Mouse (Mus musculus) lung, embryonic 14.5 days (tissue): ENCODE measurements around the gene Olfr1023. TPM values are rescaled to one million over a fixed set of nuclear protein-coding genes. Genes with fewer than 3 reads are reported as not detected.

ENCODE experiments used
- ATAC-seq: fragments of 200-750 bp; cut with Nextera tagmentation; 2 replicates; pipeline ENCODE4 v1.8.0; 2017; ENCODE audit warnings: mild to moderate bottlenecking, moderate TSS enrichment, moderate library complexity; ENCODE audit not compliant: insufficient read depth
- DNase-seq: peaks from one replicate; pipeline ENCODE4 v3.0.0-alpha.2; 2015
- H3K27ac ChIP-seq: fragments of 300-500 bp; sonication (generic); 2 replicates; pipeline ENCODE4 v1.5.1; 2014; ENCODE audit warnings: low read depth, mild to moderate bottlenecking, moderate library complexity
- H3K27me3 ChIP-seq: fragments of 300-500 bp; sonication (generic); 2 replicates; pipeline ENCODE4 v1.6.1; 2014; ENCODE audit warnings: low read length, control low read depth; ENCODE audit not compliant: insufficient read depth
- H3K36me3 ChIP-seq: fragments of 300-500 bp; sonication (generic); 2 replicates; pipeline ENCODE4 v1.6.1; 2014; ENCODE audit warnings: control low read depth; ENCODE audit not compliant: insufficient read depth
- H3K4me1 ChIP-seq: fragments of 300-500 bp; sonication (generic); 2 replicates; pipeline ENCODE4 v1.6.1; 2014; ENCODE audit warnings: antibody characterized with exemption, control low read depth; ENCODE audit not compliant: insufficient read depth
- H3K4me2 ChIP-seq: fragments of 300-500 bp; sonication (generic); 2 replicates; pipeline ENCODE4 v1.6.1; 2014; ENCODE audit warnings: mild to moderate bottlenecking
- H3K4me3 ChIP-seq: fragments of 300-500 bp; sonication (generic); 2 replicates; pipeline ENCODE4 v1.5.1; 2014; ENCODE audit warnings: low read depth, low read length
- H3K9ac ChIP-seq: fragments of 300-500 bp; sonication (generic); 2 replicates; pipeline ENCODE4 v1.6.1; 2014
- H3K9me3 ChIP-seq: fragments of 300-500 bp; sonication (generic); 2 replicates; pipeline ENCODE4 v1.6.1; 2016; ENCODE audit warnings: low read depth, low read length, control low read depth
- CTCF ChIP-seq: IDR thresholded peaks from 2 replicates; pipeline ENCODE4 v1.5.1; 2016; ENCODE audit warnings: antibody characterized with exemption, low read depth
- WGBS: fragments of 180-500 bp; shearing (Covaris S2); extraction: QIAGEN DNeasy Blood & Tissue Kit; methylation state at CpG from one replicate; pipeline ENCODE4 v1.1.7; 2014; 5-methylcytosine and 5-hydroxymethylcytosine counted together
- polyA plus RNA-seq: library from polyadenylated mRNA; unstranded; fragments of >200 nt; fragmentation: Nextera tagmentation; extraction: Ambion mirVana; gene quantifications from 2 replicates; pipeline ENCODE4 v1.2.1, GENCODE M21; 2014

Olfr1023 gene
- polyA plus RNA-seq, 1 experiment from 2014 or later: not detected

DNA sequence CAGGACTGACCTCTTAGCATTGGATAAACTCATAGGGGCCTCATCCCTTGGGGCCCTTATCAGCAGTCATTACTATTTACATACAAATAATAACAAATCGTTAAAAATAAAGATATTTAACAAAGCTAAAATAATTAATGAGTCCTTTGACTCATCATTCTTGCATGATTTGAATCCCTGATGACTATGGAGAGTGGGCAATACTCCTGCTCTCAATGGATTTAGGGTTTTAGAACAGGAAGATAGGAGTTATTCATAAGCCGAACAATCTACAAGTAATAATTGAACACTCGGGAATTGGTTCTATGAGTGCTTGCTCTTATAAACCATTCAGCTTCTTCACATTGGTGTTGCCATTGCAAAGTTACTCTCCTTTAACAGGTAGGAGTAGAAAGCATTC, 35.8 kb downstream of the Olfr1023 start, which contains the start of gene Olfr1026:
TSS of gene Olfr1026 (plus strand) at position 301 of the 400 bp plus-strand sequence.
- no peak within 1 kb of the TSS for H3K27ac ChIP-seq
- WGBS: 79% methylated on average over 3 of the region's 3 CpGs
- ATAC-seq: no peak
- no peak within 1 kb of the TSS for H3K9ac ChIP-seq
- DNase-seq: no peak
- H3K36me3 ChIP-seq: no peaks in the 10 kb centered on the region
- no peak within 1 kb of the TSS for H3K4me2 ChIP-seq
- no peak for TF ChIP-seq CTCF
- H3K4me1 ChIP-seq: no peaks in the 10 kb centered on the region
- no peak within 1 kb of the TSS for H3K4me3 ChIP-seq
- H3K27me3 ChIP-seq: no peaks in the 10 kb centered on the region
- H3K9me3 ChIP-seq: no peaks in the 10 kb centered on the region

Other genes starting within 250 kb of the Olfr1023 start
- not detected in 2 replicates for gene Olfr1002, start 234.9 kb upstream of the Olfr1023 start, polyA plus RNA-seq
- not detected in 2 replicates for gene Olfr154, start 221.2 kb upstream of the Olfr1023 start, polyA plus RNA-seq
- gene Olfr1006, start 206.9 kb upstream of the Olfr1023 start, polyA plus RNA-seq: not detected in 2 replicates
- not detected in 2 replicates for gene Olfr1008, start 196.2 kb upstream of the Olfr1023 start, polyA plus RNA-seq
- gene Olfr1009, start 170.2 kb upstream of the Olfr1023 start, polyA plus RNA-seq: not detected in 2 replicates
- gene Olfr1012, start 122.9 kb upstream of the Olfr1023 start, polyA plus RNA-seq: not detected in 2 replicates
- not detected in 2 replicates for gene Olfr1013, start 118.5 kb upstream of the Olfr1023 start, polyA plus RNA-seq
- gene Olfr1014, start 112.9 kb upstream of the Olfr1023 start, polyA plus RNA-seq: not detected in 2 replicates
- gene Olfr1015, start 103.6 kb upstream of the Olfr1023 start, polyA plus RNA-seq: not detected in 2 replicates
- not detected in 2 replicates for gene Olfr1016, start 83.1 kb upstream of the Olfr1023 start, polyA plus RNA-seq
- not detected in 2 replicates for gene Olfr1018, start 67.2 kb upstream of the Olfr1023 start, polyA plus RNA-seq
- not detected in 2 replicates for gene Olfr1019, start 40.2 kb upstream of the Olfr1023 start, polyA plus RNA-seq
- gene Olfr1020, start 38.6 kb upstream of the Olfr1023 start, polyA plus RNA-seq: not detected in 2 replicates
- gene Olfr1022, start 17.0 kb upstream of the Olfr1023 start, polyA plus RNA-seq: not detected in 2 replicates
- not detected in 2 replicates for gene Olfr1024, start 19.4 kb downstream of the Olfr1023 start, polyA plus RNA-seq
- not detected in 2 replicates for gene Olfr1025-ps1, start 29.6 kb downstream of the Olfr1023 start, polyA plus RNA-seq
- not detected in 2 replicates for gene Olfr1026, start 35.9 kb downstream of the Olfr1023 start, polyA plus RNA-seq
- gene Olfr1028, start 64.8 kb downstream of the Olfr1023 start, polyA plus RNA-seq: not detected in 2 replicates
- gene Olfr1029, start 88.3 kb downstream of the Olfr1023 start, polyA plus RNA-seq: not detected in 2 replicates
- gene Olfr1030, start 93.6 kb downstream of the Olfr1023 start, polyA plus RNA-seq: not detected in 2 replicates
- not detected in 2 replicates for gene Olfr1031, start 104.7 kb downstream of the Olfr1023 start, polyA plus RNA-seq
- not detected in 2 replicates for gene Olfr1032, start 119.9 kb downstream of the Olfr1023 start, polyA plus RNA-seq
- gene Olfr1033, start 135.0 kb downstream of the Olfr1023 start, polyA plus RNA-seq: 0.61 and 2.8 TPM in 2 replicates
- gene Olfr1034, start 160.2 kb downstream of the Olfr1023 start, polyA plus RNA-seq: not detected in 2 replicates
- gene Olfr1036, start 188.4 kb downstream of the Olfr1023 start, polyA plus RNA-seq: not detected in 2 replicates
- gene Olfr1037, start 201.7 kb downstream of the Olfr1023 start, polyA plus RNA-seq: not detected in 2 replicates